Mouse (Mus musculus) heart, postnatal 0 days (tissue): ENCODE results near the gene Rab11fip3.

Source experiments
- CTCF ChIP-seq: IDR thresholded peaks from 2 replicates; pipeline ENCODE4 v1.5.1; 2016; ENCODE audit warnings: antibody characterized with exemption, control low read depth, low read depth
- EP300 ChIP-seq: IDR thresholded peaks from 2 replicates; pipeline ENCODE4 v1.6.1; 2016; ENCODE audit warnings: antibody characterized with exemption, low read depth

- no peak for TF ChIP-seq CTCF
- no peak for TF ChIP-seq EP300
These were observed 125.6 kb downstream of the Rab11fip3 start for GRCm38 (mm10) chr17:25943769-25944168.
